22 mouse cellular contexts compared by ENCODE assay signal in the genomic region with DNA sequence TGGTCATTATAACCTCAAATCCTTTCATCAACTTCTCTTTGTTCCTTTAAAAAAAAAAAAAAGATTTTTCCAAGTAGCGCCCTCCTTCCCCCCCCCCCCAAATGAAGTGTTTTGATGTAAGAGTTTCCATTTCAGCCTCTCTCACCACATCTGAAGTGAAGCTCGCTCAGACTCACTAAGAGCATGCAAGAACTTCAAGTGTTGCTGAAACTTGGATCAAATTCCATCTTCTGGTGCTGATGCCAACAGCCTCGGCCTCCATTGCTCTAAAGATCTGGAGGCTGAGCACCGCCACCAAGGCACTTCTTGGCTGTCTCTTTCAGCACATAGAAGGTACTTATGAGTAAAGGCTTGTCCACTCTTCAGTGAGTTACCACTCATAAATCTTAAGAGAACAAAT.
DNase-seq lines count a peak whose midpoint lies in the region; ATAC-seq lines count a peak whose summit lies in the region.
"Had no signal": no experiment of that assay in that cellular context is flagged by ENCODE, and none has a peak within 500 bp of the region (broad histone marks: within the 10 kb centered on the region; RNA-seq: fewer than 3 reads in every experiment).

No protein-coding gene starts in this region.

- H3K4me2 ChIP-seq in embryonic facial prominence, embryonic 13.5 days: no peak overlapping the region
- no peak overlapping the region for H3K4me2 ChIP-seq in midbrain, embryonic 15.5 days
- H3K4me2 ChIP-seq: embryonic facial prominence, embryonic 15.5 days; forebrain, embryonic 12.5 days; heart, embryonic 13.5 days; hindbrain, embryonic 12.5 days; hindbrain, embryonic 15.5 days had no signal

- H3K4me3 ChIP-seq in embryonic facial prominence, embryonic 13.5 days: no peak overlapping the region
- no peak overlapping the region for H3K4me3 ChIP-seq in embryonic facial prominence, embryonic 10.5 days
- H3K4me3 ChIP-seq in heart, embryonic 10.5 days: no peak overlapping the region
- no peak overlapping the region for H3K4me3 ChIP-seq in midbrain, embryonic 15.5 days
- H3K4me3 ChIP-seq: embryonic facial prominence, embryonic 15.5 days; forebrain, embryonic 12.5 days; heart, embryonic 13.5 days; hindbrain, embryonic 12.5 days; hindbrain, embryonic 15.5 days had no signal

- peaks cover 2% of the 10 kb centered on the region; the same call in 1 of the 2 replicates for H3K4me1 ChIP-seq in embryonic facial prominence, embryonic 13.5 days
- 0 out of 2 replicates have a peak, but pooled peaks cover 2% of the 10 kb centered on the region for H3K4me1 ChIP-seq in embryonic facial prominence, embryonic 10.5 days
- H3K4me1 ChIP-seq in heart, embryonic 10.5 days: no peaks in the 10 kb centered on the region
- H3K4me1 ChIP-seq in midbrain, embryonic 15.5 days: no peaks in the 10 kb centered on the region
- H3K4me1 ChIP-seq: forebrain, embryonic 12.5 days; heart, embryonic 13.5 days; hindbrain, embryonic 12.5 days; hindbrain, embryonic 15.5 days had no signal

- no peaks in the 10 kb centered on the region for H3K27me3 ChIP-seq in embryonic facial prominence, embryonic 13.5 days
- H3K27me3 ChIP-seq in embryonic facial prominence, embryonic 10.5 days (replicated peaks; ENCODE audit: low read depth, poor library complexity, severe bottlenecking): no peaks in the 10 kb centered on the region
- H3K27me3 ChIP-seq in heart, embryonic 10.5 days (ENCODE audit: insufficient read depth, poor library complexity, severe bottlenecking): no peaks in the 10 kb centered on the region
- no peaks in the 10 kb centered on the region for H3K27me3 ChIP-seq in midbrain, embryonic 15.5 days (replicated peaks)
- H3K27me3 ChIP-seq: embryonic facial prominence, embryonic 15.5 days; forebrain, embryonic 12.5 days; heart, embryonic 13.5 days; hindbrain, embryonic 12.5 days; hindbrain, embryonic 15.5 days had no signal

- H3K9me3 ChIP-seq in embryonic facial prominence, embryonic 13.5 days: no peaks in the 10 kb centered on the region
- peaks cover 3% of the 10 kb centered on the region; the same call in 1 of the 2 replicates for H3K9me3 ChIP-seq in embryonic facial prominence, embryonic 10.5 days
- no peaks in the 10 kb centered on the region for H3K9me3 ChIP-seq in heart, embryonic 10.5 days
- H3K9me3 ChIP-seq in midbrain, embryonic 15.5 days: peaks cover 4% of the 10 kb centered on the region; the same call in 1 of the 2 replicates
- H3K9me3 ChIP-seq: forebrain, embryonic 12.5 days; hindbrain, embryonic 12.5 days had no signal

- H3K27ac ChIP-seq in embryonic facial prominence, embryonic 13.5 days: peak overlapping the region; percentile 0; the same call in 1 of the 2 replicates
- H3K27ac ChIP-seq in embryonic facial prominence, embryonic 10.5 days (replicated peaks): no peak overlapping the region
- no peak overlapping the region for H3K27ac ChIP-seq in heart, embryonic 10.5 days
- no peak overlapping the region for H3K27ac ChIP-seq in midbrain, embryonic 15.5 days
- H3K27ac ChIP-seq: embryonic facial prominence, embryonic 15.5 days; forebrain, embryonic 12.5 days; heart, embryonic 13.5 days; hindbrain, embryonic 12.5 days; hindbrain, embryonic 15.5 days had no signal

- no peaks in the 10 kb centered on the region for H3K36me3 ChIP-seq in embryonic facial prominence, embryonic 13.5 days
- H3K36me3 ChIP-seq in embryonic facial prominence, embryonic 10.5 days (replicated peaks): no peaks in the 10 kb centered on the region
- no peaks in the 10 kb centered on the region for H3K36me3 ChIP-seq in heart, embryonic 10.5 days
- H3K36me3 ChIP-seq in midbrain, embryonic 15.5 days (replicated peaks): no peaks in the 10 kb centered on the region
- H3K36me3 ChIP-seq: embryonic facial prominence, embryonic 15.5 days; forebrain, embryonic 12.5 days; heart, embryonic 13.5 days; hindbrain, embryonic 12.5 days; hindbrain, embryonic 15.5 days had no signal

- intact Hi-C loops in heart, postnatal 14 days (cut with DNase I): no loop called here

- ATAC-seq in embryonic facial prominence, embryonic 13.5 days (ENCODE audit: insufficient number of reproducible peaks, insufficient read depth, low FRiP score, low TSS enrichment, low read depth): no peak
- ATAC-seq in midbrain, embryonic 15.5 days (replicated peaks): no peak
- ATAC-seq: activated CD4-positive, CD25-positive, alpha-beta regulatory T cell, adult 4 months; forebrain, embryonic 16.5 days had no signal

- H3K9ac ChIP-seq in embryonic facial prominence, embryonic 13.5 days: no peak overlapping the region
- H3K9ac ChIP-seq in midbrain, embryonic 15.5 days: no peak overlapping the region
- H3K9ac ChIP-seq: embryonic facial prominence, embryonic 15.5 days; forebrain, embryonic 12.5 days; heart, embryonic 13.5 days; hindbrain, embryonic 12.5 days; hindbrain, embryonic 15.5 days had no signal

- no peak for DNase-seq in embryonic facial prominence, embryonic 10.5 days (ENCODE audit: low spot score)
- peak; percentile 52 for DNase-seq in heart, embryonic 10.5 days (ENCODE audit: low spot score)
- DNase-seq in heart, postnatal 14 days: no peak
- peak; percentile 57 for DNase-seq in lung, postnatal 10 days
- DNase-seq: adrenal gland, adult 8-10 months; adrenal gland, postnatal 25 days; cerebellum, adult 11-12 months; cerebellum, adult 8-10 months; cerebellum, postnatal 10 days; cerebellum, postnatal 36 days; embryo, embryonic 11 days; gastrocnemius, postnatal 10 days; gastrocnemius, postnatal 36 days had no signal

- 61% methylated on average over 4 of the region's 4 CpGs for WGBS in embryonic facial prominence, embryonic 13.5 days
- WGBS in embryonic facial prominence, embryonic 10.5 days: 84% methylated on average over 4 of the region's 4 CpGs
- 71% methylated on average over 4 of the region's 4 CpGs for WGBS in heart, embryonic 10.5 days
- WGBS in midbrain, embryonic 15.5 days: 81% methylated on average over 4 of the region's 4 CpGs

Comparison
In these comparisons a context has a peak if more than half of its experiments do, and no peak if none do; other contexts are left out.
1. DNase-seq: peak in heart, embryonic 10.5 days (single experiment) and lung, postnatal 10 days (single experiment); none in embryonic facial prominence, embryonic 10.5 days (single experiment) and heart, postnatal 14 days (0 of 2).